Mouse (Mus musculus) left cerebral cortex, postnatal 25 days (tissue): ENCODE measurements around the gene Fam32a. TPM values are rescaled to one million over a fixed set of nuclear protein-coding genes. Genes with fewer than 3 reads are reported as not detected.
A peak's percentile ranks its signal among the peaks of the same experiment; 100 is the strongest.

Experiments
- DNase-seq, 2 experiments: peaks; one replicate each; pipeline ENCODE4 v3.0.0; 2022; ENCODE audit warnings: low spot score in 2 of 2, mixed read lengths in 1 of 2
- intact Hi-C: fragments of 180-260 bp; cut with DNase I; formaldehyde crosslinking; loops from one replicate; pipeline ENCODE4 v1.15.1; 2025
- total RNA-seq, 2 experiments: library from RNA; stranded (reverse); gene quantifications; 2 replicates each; pipeline ENCODE4 v1.2.3; 2021

Fam32a gene
- 10 to 100 TPM; 54.4 to 54.8 TPM for total RNA-seq

- peak; percentile 91 to 95 for DNase-seq
- intact Hi-C loops: no loop called here
Measured at GRCm38 (mm10) chr8:72219541-72220363, at the start of gene Fam32a. Fam32a (plus strand) TSS chr8:72219730.

DNA sequence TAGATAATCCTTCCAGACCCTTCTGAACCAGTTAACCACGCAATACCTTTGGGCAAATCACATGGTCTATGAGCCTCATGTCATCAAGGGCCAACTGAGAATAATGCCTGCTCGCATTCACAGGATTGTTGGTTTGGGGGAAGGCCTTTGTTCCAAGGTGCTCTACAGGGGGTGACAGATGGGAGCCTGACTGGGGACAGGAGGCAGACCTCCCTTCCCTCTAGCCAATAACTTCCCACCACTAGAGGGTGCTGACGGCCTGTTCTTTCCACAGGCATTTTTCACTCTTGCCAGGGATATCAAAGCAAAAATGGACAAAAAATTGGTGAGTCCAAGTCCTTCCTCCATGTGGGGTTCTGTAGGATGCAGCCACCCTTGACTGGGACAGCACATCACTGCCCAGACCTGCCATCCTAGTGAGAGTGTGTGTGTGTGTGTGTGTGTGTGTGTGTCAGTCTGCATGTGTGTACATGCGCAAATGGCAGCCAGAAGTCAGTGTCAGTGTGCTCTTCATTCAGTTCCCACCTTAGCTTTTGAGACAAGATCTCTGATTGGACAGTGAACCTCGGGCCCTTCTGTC, 42.1 kb upstream of the Fam32a start:
- intact Hi-C loops: loop anchor here (2.0 to 5.0 kb wide), 3 partner anchors 65 to 210 kb away; partner anchors contain the start of gene Ap1m1
- peak; percentile 70 to 79 for DNase-seq

GRCm38 (mm10) chr8:72183554-72184202, 35.9 kb upstream of the Fam32a start:
- no peak for DNase-seq
- intact Hi-C loops: no loop called here

DNA sequence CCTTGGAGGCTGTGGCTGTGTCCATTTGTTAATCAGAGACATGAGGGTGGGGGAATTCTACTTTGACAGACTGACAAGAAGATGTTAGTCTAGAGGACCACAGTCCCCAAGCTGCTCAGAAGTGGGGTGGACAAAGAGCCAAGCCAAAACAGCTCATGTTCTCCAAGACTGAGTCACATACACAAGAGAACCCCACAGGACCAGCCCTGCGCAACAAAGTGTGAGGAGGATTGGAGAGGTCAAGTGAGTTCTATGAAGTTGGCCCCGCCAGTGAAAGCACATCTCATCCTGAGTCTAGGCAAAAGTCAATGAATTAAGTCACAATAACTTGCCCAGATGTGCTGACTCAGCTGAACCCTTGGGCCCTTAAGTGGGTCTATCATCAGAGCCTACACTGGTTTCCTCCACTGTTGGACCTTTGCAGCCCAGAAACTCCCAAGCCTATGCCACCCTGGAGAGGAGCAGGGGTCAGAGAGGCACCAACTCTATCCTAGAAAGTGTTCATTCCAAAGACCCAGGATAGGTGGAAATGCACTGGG, 31.7 kb upstream of the Fam32a start:
- intact Hi-C loops: no loop called here
- DNase-seq: no peak

GRCm38 (mm10) chr8:72189417-72190214, 29.9 kb upstream of the Fam32a start, which contains the start of gene Hsh2d:
Hsh2d (plus strand) TSS chr8:72189638.
- DNase-seq: no peak
- intact Hi-C loops: no loop called here

DNA sequence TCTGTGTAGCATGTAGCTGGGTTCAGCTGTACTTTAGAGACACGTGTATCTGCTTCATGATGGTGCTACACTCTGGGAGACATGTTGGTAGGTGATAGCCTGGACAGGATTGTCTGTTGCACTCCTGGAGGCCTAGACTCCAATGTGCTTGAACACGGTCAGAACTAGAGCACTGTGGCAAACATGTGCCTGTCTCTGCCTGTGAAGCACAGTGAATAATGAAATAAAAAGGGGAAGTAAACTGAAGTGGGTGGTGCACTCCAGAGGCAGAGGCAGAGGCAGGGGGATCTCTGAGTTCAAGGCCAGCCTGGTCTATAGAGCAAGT, 29.4 kb upstream of the Fam32a start:
- intact Hi-C loops: no loop called here
- DNase-seq: no peak

DNA sequence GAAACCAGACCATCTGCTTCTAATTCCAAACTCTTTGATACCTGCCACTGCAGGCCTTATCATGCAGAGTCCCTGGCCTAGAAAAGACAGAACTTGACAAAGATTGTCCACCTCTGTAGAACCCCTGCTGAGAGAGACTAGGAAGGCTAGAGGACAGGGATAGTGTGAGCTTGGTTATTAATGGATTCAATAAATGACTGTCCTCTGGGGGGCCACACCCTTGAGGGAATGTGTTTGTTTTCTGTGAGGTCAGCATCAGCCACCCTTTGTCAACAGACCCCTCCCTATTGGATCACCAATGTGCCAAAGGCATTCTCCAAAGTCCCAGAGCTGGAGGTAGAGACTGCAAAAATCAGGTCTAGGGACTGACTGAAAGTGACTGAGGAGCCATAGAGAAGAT, 27.5 kb upstream of the Fam32a start:
- intact Hi-C loops: no loop called here
- no peak for DNase-seq

DNA sequence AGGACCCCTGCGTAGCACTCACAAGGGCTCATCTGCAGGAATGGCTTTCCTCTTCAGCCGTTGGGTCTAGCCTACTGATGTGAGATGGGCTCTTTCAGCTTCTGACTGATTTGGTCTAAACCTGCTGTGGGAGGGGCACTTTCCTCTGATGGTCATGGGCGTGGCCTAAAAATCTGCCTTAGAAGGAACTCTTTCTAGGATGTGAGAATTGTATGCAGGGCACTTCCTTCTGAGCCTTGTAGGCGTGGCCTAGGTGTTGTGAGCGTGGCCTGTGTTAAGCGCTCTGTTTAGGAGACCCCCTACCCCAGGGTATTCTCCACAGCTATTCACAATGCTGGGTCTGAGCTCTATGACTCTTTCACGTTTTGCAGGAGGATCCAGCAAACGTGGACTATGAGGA, 21.5 kb upstream of the Fam32a start:
- no peak for DNase-seq
- intact Hi-C loops: no loop called here

GRCm38 (mm10) chr8:72208582-72208981, 10.9 kb upstream of the Fam32a start:
- intact Hi-C loops: no loop called here
- DNase-seq: no peak

DNA sequence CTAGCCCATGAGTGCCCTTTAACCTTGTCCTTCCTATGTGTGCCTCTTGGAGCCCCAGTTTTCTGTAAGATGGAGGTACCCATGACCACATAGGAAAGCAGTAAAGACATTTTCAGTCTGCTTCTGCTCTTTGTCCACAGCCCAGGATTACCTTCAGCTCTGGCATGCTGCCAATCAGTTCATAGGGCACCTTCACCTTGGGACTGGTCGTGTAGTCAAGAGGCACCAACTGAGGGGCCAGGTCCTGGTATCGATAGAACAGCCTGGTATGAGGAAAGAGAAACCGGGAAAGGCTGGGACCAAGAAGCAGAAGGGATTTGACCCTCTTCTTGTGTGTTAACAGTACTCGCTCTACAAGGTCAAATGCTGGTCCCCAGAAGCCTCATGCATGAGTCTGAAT, 9.3 kb upstream of the Fam32a start:
- intact Hi-C loops: no loop called here
- no peak for DNase-seq

DNA sequence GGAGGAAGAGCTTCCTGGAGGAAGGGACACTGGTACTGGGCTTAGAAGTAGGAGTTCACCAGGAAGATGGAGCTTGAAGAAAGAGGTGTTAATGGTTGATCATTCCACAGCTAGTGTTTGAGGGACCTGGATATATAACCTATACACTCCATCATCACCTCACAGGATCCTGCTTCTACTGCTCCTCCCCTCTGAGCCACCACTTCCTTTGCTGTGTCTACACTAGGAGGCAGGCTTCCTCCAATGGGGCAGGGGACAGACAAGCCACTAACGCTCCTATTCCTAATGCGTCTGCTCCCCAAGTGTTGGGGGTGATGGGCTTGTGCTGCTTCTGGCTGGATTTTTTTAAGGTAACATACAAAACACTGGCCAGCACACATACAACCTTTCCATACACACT, 8.8 kb upstream of the Fam32a start:
- intact Hi-C loops: no loop called here

GRCm38 (mm10) chr8:72211846-72212245, 7.7 kb upstream of the Fam32a start:
- DNase-seq: no peak
- intact Hi-C loops: no loop called here

More for the DNA sequence above, 8.8 kb upstream of the Fam32a start:
- no peak for DNase-seq

- intact Hi-C loops: no loop called here
- DNase-seq: peak; percentile 16 to 37
Measured at GRCm38 (mm10) chr8:72212751-72213150, 6.8 kb upstream of the Fam32a start, which contains the start of gene Cib3. Cib3 (minus strand) TSS chr8:72212837.

DNA sequence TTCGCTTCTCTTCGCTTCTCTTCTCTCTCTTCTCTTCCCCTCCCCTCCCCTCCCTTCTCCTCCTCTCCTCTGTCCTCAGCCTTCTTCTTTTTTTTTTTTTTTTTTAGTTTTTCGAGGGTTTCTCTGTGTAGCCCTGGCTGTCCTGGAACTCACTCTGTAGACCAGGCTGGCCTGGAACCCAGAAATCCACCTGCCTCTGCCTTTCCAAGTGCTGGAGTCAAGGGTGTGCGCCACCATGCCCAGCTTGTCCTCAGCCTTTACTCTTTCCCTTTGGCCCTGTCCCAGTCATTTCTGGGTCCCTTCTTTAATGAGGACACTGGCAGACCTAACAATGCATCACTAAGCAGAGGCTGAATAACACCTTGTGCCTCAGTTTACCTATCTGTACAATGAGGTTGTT, 6.0 kb upstream of the Fam32a start, which contains the start of gene Gm11034:
Gene Gm11034, minus strand, starts transcription at position 101 of the 400 bp plus-strand sequence.
- intact Hi-C loops: no loop called here
- no peak for DNase-seq

GRCm38 (mm10) chr8:72215060-72215459, 4.5 kb upstream of the Fam32a start:
- intact Hi-C loops: no loop called here

GRCm38 (mm10) chr8:72215871-72216270, 3.7 kb upstream of the Fam32a start:
- intact Hi-C loops: no loop called here
- no peak for DNase-seq

More at GRCm38 (mm10) chr8:72215060-72215459, 4.5 kb upstream of the Fam32a start:
- DNase-seq: no peak

DNA sequence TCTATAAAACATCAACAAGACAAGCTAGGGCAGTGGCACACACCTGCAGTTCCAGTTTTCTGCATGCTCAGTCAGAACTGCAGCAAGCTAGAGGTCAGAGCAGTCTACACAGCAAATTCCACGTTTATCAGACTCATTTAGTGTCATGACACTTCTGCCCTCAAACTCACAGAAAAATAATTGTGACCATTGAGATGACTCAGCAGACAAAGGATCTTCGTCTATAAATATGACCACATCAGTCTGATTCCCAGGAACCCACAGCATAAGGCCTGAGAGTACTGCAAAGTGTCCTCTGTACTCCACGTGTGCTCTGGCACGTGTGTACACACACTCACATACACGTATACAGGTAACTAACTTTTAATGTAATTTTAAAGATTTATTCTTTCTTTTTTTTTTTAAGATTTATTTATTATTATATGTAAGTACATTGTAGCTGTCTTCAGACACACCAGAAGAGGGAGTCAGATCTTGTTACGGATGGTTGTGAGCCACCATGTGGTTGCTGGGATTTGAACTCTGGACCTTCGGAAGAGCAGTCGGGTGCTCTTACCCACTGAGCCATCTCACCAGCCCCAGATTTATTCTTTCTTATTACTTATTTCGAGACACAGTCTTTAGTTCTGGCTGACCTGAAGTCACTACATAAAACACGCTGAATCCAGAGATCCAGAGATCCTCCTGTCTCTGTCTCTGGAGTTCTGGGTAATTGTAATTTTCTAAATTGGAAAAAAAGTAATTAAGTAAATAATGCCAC, 569 bp upstream of the Fam32a start:
- DNase-seq: no peak
- intact Hi-C loops: no loop called here

GRCm38 (mm10) chr8:72220758-72221157, 1.2 kb downstream of the Fam32a start:
- intact Hi-C loops: no loop called here
- no peak for DNase-seq

- no peak for DNase-seq
- intact Hi-C loops: no loop called here
Measured at GRCm38 (mm10) chr8:72222656-72223055, 3.1 kb downstream of the Fam32a start.
